Mouse (Mus musculus) myocyte (in vitro differentiated cells): ENCODE measurements around the gene Hist1h2bj. TPM values are rescaled to one million over a fixed set of nuclear protein-coding genes. Genes with fewer than 3 reads are reported as not detected.
"Not testable (repeated sequence)": the region's sequence is repeated elsewhere in the genome, so short reads cannot be mapped to it uniquely, and the experiment has no call there.

Experiments
- H3K27me3 ChIP-seq: one replicate; pipeline ENCODE4 v1.6.1; 2011; ENCODE audit not compliant: control insufficient read depth, insufficient read depth, insufficient read length
- H3K36me3 ChIP-seq: one replicate; pipeline ENCODE4 v1.6.1; 2011; ENCODE audit not compliant: control insufficient read depth, insufficient read depth
- H3K4me2 ChIP-seq: one replicate; pipeline ENCODE4 v1.6.1; 2011; ENCODE audit warnings: low read depth, control low read depth
- H3K4me3 ChIP-seq: one replicate; pipeline ENCODE4 v1.5.1; 2011; ENCODE audit warnings: mild to moderate bottlenecking, control low read depth, moderate library complexity
- H3K79me2 ChIP-seq: one replicate; pipeline ENCODE4 v1.6.1; 2011; ENCODE audit not compliant: control insufficient read depth, insufficient read depth
- H3ac ChIP-seq: one replicate; pipeline ENCODE4 v1.6.1; 2011; ENCODE audit not compliant: control insufficient read depth, insufficient read length
- CEBPB ChIP-seq: IDR thresholded peaks from 2 replicates; pipeline ENCODE4 v1.6.1; 2011; ENCODE audit warnings: mild to moderate bottlenecking, moderate library complexity; ENCODE audit not compliant: poor library complexity, insufficient read depth, severe bottlenecking
- E2F4 ChIP-seq: IDR thresholded peaks from one replicate; pipeline ENCODE4 v1.6.1; 2011; ENCODE audit warnings: mild to moderate bottlenecking, control low read depth, moderate library complexity; ENCODE audit not compliant: insufficient read depth
- MAX ChIP-seq: IDR thresholded peaks from one replicate; pipeline ENCODE4 v1.6.1; 2011; ENCODE audit warnings: low read depth, mild to moderate bottlenecking, control low read depth
- MYOD1 ChIP-seq, 3 experiments: IDR thresholded peaks; one replicate each; pipeline ENCODE4 v1.6.1; 2011; ENCODE audit warnings: control low read depth in 2 of 3, low read depth in 2 of 3, mild to moderate bottlenecking in 2 of 3, moderate library complexity in 1 of 3; ENCODE audit not compliant: insufficient read length in 2 of 3, control insufficient read depth in 1 of 3
- MYOG ChIP-seq, 3 experiments: IDR thresholded peaks; one replicate each; pipeline ENCODE4 v1.6.1; 2011; ENCODE audit warnings: control low read depth in 2 of 3, low read depth in 2 of 3, mild to moderate bottlenecking in 2 of 3; ENCODE audit not compliant: insufficient read length in 2 of 3, control insufficient read depth in 1 of 3, insufficient read depth in 1 of 3
- POLR2A ChIP-seq: IDR thresholded peaks from one replicate; pipeline ENCODE4 v1.6.1; 2011; ENCODE audit warnings: low read depth, mild to moderate bottlenecking, control low read depth, moderate library complexity; ENCODE audit not compliant: insufficient read length
- POLR2AphosphoS2 ChIP-seq: IDR thresholded peaks from one replicate; pipeline ENCODE4 v1.6.1; 2011; ENCODE audit warnings: low read depth, control low read depth; ENCODE audit not compliant: insufficient read length
- REST ChIP-seq: IDR thresholded peaks from one replicate; pipeline ENCODE4 v1.6.1; 2011; ENCODE audit warnings: mild to moderate bottlenecking, control low read depth, moderate library complexity; ENCODE audit not compliant: insufficient read depth, insufficient read length
- SRF ChIP-seq: IDR thresholded peaks from one replicate; pipeline ENCODE4 v1.6.1; 2011; ENCODE audit warnings: low read depth; ENCODE audit not compliant: control insufficient read depth, insufficient read length
- TCF12 ChIP-seq: IDR thresholded peaks from one replicate; pipeline ENCODE4 v1.6.1; 2011; ENCODE audit warnings: mild to moderate bottlenecking, control low read depth; ENCODE audit not compliant: poor library complexity, insufficient read depth, severe bottlenecking
- TCF3 ChIP-seq: IDR thresholded peaks from one replicate; pipeline ENCODE4 v1.6.1; 2011; ENCODE audit warnings: low read depth, control low read depth; ENCODE audit not compliant: insufficient read length
- USF1 ChIP-seq: IDR thresholded peaks from one replicate; pipeline ENCODE4 v1.6.1; 2011; ENCODE audit warnings: low read depth, mild to moderate bottlenecking, control low read depth, moderate library complexity
- polyA plus RNA-seq: library from polyadenylated mRNA; unstranded; fragments of >200 nt; fragmentation: generic; extraction: Trizol; gene quantifications from one replicate; pipeline ENCODE4 v1.2.1, GENCODE M21; 2012; ENCODE audit warnings: missing spikeins

Gene Hist1h2bj
- polyA plus RNA-seq, result 3.4 TPM

DNA sequence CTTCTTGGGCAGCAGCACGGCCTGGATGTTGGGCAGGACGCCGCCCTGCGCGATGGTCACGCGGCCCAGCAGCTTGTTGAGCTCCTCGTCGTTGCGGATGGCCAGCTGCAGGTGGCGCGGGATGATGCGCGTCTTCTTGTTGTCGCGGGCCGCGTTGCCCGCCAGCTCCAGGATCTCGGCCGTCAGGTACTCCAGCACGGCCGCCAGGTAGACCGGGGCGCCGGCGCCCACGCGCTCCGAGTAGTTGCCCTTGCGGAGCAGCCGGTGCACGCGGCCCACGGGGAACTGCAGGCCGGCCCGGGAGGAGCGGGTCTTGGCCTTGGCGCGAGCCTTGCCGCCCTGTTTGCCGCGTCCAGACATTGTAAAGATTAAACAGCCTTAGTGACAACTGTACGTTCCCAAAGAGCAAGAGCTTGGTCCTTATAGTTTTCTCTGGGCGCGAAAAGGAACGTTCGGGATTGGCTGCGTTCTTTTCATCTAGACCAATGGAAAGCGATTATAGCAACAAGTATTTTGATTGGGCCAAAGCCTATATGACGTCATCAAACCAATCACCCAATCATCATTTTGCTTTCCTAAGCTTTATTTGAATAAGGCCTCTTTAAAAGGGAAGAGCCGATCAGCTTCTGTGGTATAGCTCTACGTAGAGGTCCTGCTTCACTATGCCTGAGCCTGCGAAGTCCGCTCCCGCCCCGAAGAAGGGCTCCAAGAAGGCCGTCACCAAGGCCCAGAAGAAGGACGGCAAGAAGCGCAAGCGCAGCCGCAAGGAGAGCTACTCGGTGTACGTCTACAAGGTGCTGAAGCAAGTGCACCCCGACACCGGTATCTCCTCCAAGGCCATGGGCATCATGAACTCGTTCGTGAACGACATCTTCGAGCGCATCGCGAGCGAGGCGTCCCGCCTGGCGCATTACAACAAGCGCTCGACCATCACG, at the start of gene Hist1h2bj, which contains the start of gene Hist1h2ag:
Hist1h2bj (plus strand) TSS at position 647 of the 935 bp plus-strand sequence.
Hist1h2ag (minus strand) TSS at position 377 of the 935 bp plus-strand sequence.
- not testable (repeated sequence) for H3K27me3 ChIP-seq, H3K79me2 ChIP-seq, H3ac ChIP-seq, H3K36me3 ChIP-seq
- peak within 1 kb of the TSS; percentile 76 for H3K4me2 ChIP-seq
- TF ChIP-seq POLR2A (peak; percentile 85), POLR2AphosphoS2 (peak; percentile 86), E2F4 (peak; percentile 95)
- H3K4me3 ChIP-seq, result peak within 1 kb of the TSS; percentile 28

DNA sequence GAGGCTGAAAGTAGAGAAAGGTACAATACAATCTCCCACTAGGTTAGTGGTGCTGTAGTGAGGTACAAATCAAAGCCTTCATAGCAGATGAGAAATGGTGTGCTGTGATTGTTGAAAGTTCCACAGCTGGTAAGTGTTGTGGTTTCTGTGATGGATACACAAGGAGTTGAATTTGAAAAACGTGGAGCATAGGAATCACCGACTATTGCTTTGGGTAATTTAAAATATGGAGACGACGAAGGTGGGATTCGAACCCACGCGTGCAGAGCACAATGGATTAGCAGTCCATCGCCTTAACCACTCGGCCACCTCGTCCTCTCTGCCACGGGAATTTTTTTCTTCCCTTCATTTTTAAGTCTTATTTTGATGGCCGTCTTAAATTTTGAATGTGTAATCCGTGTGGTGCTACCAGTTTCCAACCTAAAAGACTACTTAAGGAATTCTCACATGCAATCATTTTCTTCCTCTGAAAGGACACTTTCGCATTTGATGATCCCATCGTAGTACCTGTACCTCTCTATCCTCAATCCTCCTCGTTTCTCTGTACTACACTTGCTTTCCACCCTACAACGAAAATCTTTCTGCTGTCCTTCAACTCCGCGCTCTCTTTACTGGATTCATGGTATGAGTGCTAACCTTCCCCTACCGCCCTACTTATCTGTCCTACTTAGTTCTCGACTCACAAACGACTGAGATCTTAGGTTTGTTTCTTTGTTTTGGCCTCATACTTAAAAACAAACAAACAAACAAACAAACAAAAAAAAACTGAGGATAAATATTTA, 48.9 kb upstream of the Hist1h2bj start:
- Histone ChIP-seq H3K36me3 (no peaks in the 10 kb centered on the region), H3K27me3 (peaks cover 2% of the 10 kb centered on the region), H3K79me2 (no peaks in the 10 kb centered on the region), H3K4me3 (peak overlapping the region; percentile 34), H3ac (no peak overlapping the region), H3K4me2 (peak overlapping the region; percentile 100)
- TF ChIP-seq USF1 (no peak), E2F4 (no peak), TCF12 (no peak), MYOG (IDR thresholded peaks at IDR 0.05; ENCODE audit: control insufficient read depth in 1 of 3, insufficient read depth in 1 of 3, insufficient read length in 2 of 3, low read depth in 2 of 3) (no peak), POLR2AphosphoS2 (no peak), MYOD1 (IDR thresholded peaks at IDR 0.05; ENCODE audit: control insufficient read depth in 1 of 3, insufficient read length in 2 of 3, low read depth in 2 of 3) (no peak), MAX (no peak), TCF3 (no peak), CEBPB (no peak), REST (no peak), POLR2A (no peak), SRF (no peak)

DNA sequence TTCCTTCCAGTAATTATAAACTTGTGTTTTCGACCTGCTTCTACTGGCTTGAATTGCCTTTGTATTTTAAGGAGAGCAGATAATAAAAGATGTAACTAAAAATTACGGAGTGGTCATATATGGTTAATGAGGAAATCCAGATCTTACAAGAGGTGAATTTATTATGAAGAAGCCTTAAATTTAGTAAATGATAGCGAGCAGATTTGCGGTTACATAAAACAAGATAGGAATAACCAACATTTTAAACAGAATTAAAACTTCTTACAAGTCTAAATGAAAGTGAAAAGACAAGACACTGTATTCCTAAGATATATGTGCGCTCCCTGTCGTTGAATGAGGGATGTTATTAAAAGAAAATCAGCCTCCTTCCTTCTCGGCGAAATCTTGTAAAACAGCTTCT, 48.1 kb upstream of the Hist1h2bj start:
- Histone ChIP-seq H3K36me3 (no peaks in the 10 kb centered on the region), H3K79me2 (no peaks in the 10 kb centered on the region), H3K4me3 (peak overlapping the region; percentile 34), H3ac (no peak overlapping the region), H3K27me3 (peaks cover 4% of the 10 kb centered on the region), H3K4me2 (peak overlapping the region; percentile 100)
- TF ChIP-seq MAX, result no peak
- TF ChIP-seq TCF12, result no peak
- TF ChIP-seq TCF3, result no peak
- no peak for TF ChIP-seq POLR2A
- no peak for TF ChIP-seq CEBPB
- no peak for TF ChIP-seq USF1
- no peak for TF ChIP-seq REST
- no peak for TF ChIP-seq SRF
- no peak for TF ChIP-seq MYOG (IDR thresholded peaks at IDR 0.05; ENCODE audit: control insufficient read depth in 1 of 3, insufficient read depth in 1 of 3, insufficient read length in 2 of 3, low read depth in 2 of 3)
- no peak for TF ChIP-seq MYOD1 (IDR thresholded peaks at IDR 0.05; ENCODE audit: control insufficient read depth in 1 of 3, insufficient read length in 2 of 3, low read depth in 2 of 3)
- TF ChIP-seq E2F4, result no peak
- TF ChIP-seq POLR2AphosphoS2, result no peak

DNA sequence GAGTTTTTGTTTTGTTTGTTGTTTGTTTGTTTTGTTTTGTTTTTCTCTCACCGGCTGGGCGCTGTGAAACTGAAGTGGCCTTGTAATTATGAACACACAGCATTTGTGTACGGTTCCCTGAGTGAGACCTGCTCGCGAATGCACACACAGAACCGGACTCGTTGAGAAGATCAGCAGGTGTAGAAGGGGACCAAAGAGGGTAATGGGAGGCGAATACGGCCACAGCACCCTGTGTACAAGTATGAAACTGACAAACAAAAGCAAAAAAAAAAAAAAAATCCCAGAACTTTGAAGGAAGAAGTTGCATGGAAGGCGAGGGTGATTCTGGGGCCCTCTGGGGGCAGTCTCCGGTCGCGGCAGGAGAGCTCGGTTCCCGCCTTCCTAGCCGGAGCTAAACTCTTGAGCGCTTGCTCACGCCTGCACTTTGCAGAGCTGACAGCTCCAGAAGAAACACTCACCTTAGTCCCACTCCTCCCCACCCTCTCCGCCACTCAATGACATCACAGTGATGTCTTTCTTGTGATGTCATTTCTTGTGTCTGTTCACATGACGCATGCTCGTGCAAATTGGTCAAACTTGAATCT, 47.6 kb upstream of the Hist1h2bj start:
- peaks cover 4% of the 10 kb centered on the region for H3K27me3 ChIP-seq
- peak overlapping the region; percentile 35 for H3ac ChIP-seq
- peak overlapping the region; percentile 34 for H3K4me3 ChIP-seq
- TF ChIP-seq REST (no peak), E2F4 (no peak), MYOD1 (IDR thresholded peaks at IDR 0.05; ENCODE audit: control insufficient read depth in 1 of 3, insufficient read length in 2 of 3, low read depth in 2 of 3) (no peak), CEBPB (no peak), SRF (no peak), POLR2AphosphoS2 (no peak), USF1 (no peak), POLR2A (no peak), MYOG (IDR thresholded peaks at IDR 0.05; ENCODE audit: control insufficient read depth in 1 of 3, insufficient read depth in 1 of 3, insufficient read length in 2 of 3, low read depth in 2 of 3) (no peak)
- H3K36me3 ChIP-seq, result no peaks in the 10 kb centered on the region
- peak overlapping the region; percentile 100 for H3K4me2 ChIP-seq
- no peaks in the 10 kb centered on the region for H3K79me2 ChIP-seq
